Mouse (Mus musculus): Measurements from ENCODE around the gene Grxcr1. TPM values are rescaled to one million over a fixed set of nuclear protein-coding genes. Genes with fewer than 3 reads are reported as not detected.

The Grxcr1 gene
- polyA plus RNA-seq, 1 experiment from 2014 or later = not detected

DNA sequence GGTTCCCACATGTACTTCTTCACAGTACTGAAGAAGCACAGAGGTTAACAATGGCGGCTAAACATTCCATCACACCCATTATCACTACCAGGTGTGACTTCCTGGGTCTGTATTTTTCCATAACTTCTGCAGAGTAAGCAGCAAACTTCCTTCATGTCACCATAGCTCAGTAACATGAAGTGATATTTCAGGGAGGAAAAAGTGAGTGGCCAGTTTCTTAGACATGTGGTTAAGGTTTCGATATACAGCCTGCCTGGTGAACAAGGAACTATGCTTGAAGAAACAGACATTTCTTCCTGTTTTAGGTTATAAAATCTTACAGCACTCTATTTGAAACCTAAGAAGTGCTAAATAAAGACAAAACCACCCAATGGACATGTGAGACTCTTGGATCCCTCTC is 1.7 kb downstream of the Grxcr1 start:
- Histone ChIP-seq H3K9me3 (no peaks in the 10 kb centered on the region), H3K27me3 (no peaks in the 10 kb centered on the region), H3K36me3 (no peaks in the 10 kb centered on the region), H3K9ac (no peak overlapping the region), H3K27ac (no peak overlapping the region), H3K4me3 (no peak overlapping the region), H3K4me1 (no peaks in the 10 kb centered on the region), H3K4me2 (no peak overlapping the region)
- WGBS = 79% methylated on average over 2 of the region's 2 CpGs
- ATAC-seq (ENCODE audit: borderline replicate concordance, extremely low read depth, low FRiP score, low TSS enrichment) = no peak

DNA sequence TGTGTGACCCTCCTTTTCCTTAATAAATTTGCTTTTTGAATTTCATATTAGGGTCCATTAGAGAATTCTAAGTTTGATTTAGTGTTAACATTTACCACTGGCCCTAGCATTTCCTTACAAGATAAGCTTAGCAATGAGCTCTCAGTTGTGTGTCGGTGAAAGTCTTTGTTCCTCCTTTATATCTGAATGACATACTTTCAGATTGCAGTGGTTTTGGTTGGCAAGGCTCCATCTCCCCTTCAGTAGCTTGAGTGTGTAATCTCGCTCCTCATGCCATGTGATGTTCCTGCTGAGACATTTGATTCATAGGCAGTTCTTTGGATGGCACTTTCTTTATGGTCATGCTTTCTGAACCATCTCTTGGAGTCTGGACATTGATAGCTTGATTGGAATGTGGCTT is 7.4 kb downstream of the Grxcr1 start:
- Histone ChIP-seq H3K27me3 (no peaks in the 10 kb centered on the region), H3K36me3 (no peaks in the 10 kb centered on the region), H3K9me3 (no peaks in the 10 kb centered on the region), H3K9ac (no peak overlapping the region), H3K4me1 (no peaks in the 10 kb centered on the region), H3K4me2 (no peak overlapping the region), H3K4me3 (no peak overlapping the region), H3K27ac (no peak overlapping the region)
- 51% methylated on average over 2 of the region's 2 CpGs for WGBS
- ATAC-seq (ENCODE audit: borderline replicate concordance, extremely low read depth, low FRiP score, low TSS enrichment) = no peak

DNA sequence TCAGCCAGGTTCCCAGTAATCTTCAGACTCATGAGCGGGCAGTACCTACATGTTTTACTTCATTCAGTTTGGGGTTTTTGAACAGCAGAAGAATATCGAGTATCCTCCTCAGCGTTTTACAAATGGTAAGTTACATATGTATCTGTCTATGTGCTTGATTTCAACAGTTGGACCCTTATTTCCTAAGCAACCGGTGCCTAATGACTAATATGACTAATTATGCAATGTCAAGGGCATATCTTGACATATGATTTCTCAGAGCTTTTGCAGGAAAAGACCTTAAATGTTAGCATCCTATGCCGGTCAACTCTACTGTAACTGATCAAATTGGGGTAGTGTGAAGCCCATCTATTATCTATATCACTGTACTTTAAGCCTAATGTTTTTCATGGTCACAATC is 11.7 kb downstream of the Grxcr1 start:
- Histone ChIP-seq H3K27ac (no peak overlapping the region), H3K4me1 (no peaks in the 10 kb centered on the region), H3K27me3 (no peaks in the 10 kb centered on the region), H3K36me3 (no peaks in the 10 kb centered on the region), H3K9ac (no peak overlapping the region), H3K4me2 (no peak overlapping the region), H3K9me3 (no peaks in the 10 kb centered on the region), H3K4me3 (no peak overlapping the region)
- ATAC-seq (ENCODE audit: borderline replicate concordance, extremely low read depth, low FRiP score, low TSS enrichment) = no peak
- 89% methylated on average over 5 of the region's 5 CpGs for WGBS

DNA sequence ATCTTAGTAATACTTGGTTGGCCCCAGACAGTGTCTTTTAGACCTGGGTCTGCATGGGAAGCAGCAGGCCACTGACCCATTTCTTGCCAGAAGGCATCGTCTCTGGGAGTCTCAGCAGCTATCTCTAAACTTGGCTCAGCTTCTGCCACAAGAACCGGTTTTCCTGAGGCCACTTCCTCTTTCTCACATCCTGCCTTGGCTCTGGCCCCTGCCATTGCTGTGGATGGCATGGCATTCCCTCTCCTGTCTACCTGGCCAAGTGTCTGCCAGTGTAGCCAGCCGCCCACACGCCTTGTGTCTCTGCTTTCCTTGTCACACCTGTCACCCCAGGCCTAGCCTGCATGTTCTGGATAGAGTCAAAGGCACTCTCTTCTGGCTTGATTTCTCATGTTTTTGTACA is 17.1 kb downstream of the Grxcr1 start:
- no peaks in the 10 kb centered on the region for H3K9me3 ChIP-seq
- H3K27ac ChIP-seq = no peak overlapping the region
- 41% methylated on average over 4 of the region's 4 CpGs for WGBS
- no peaks in the 10 kb centered on the region for H3K27me3 ChIP-seq
- H3K36me3 ChIP-seq = no peaks in the 10 kb centered on the region
- ATAC-seq (ENCODE audit: borderline replicate concordance, extremely low read depth, low FRiP score, low TSS enrichment) = no peak
- H3K4me2 ChIP-seq = no peak overlapping the region
- no peaks in the 10 kb centered on the region for H3K4me1 ChIP-seq
- H3K9ac ChIP-seq = no peak overlapping the region
- no peak overlapping the region for H3K4me3 ChIP-seq

DNA sequence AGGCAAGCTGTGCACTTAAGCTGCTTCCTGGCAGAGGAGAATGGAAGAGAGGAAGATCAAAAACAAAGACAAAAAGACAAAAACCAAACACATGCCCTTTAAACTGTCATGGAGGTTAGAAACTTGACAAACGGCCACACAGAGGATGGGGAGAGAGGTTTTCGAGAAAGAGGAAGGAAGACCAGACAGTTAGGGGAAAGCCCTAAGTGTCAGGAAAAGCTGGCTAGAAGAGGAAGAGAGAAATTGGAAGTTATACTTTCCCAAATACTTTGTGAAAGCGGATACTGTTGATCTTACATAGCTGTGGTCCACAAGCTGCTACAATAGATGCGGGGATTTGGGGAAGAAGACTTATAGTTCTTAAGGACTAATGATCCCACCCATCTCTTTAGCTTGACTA is 17.9 kb downstream of the Grxcr1 start:
- 39% methylated on average over 4 of the region's 4 CpGs for WGBS
- no peaks in the 10 kb centered on the region for H3K36me3 ChIP-seq
- H3K9me3 ChIP-seq = no peaks in the 10 kb centered on the region
- no peak overlapping the region for H3K9ac ChIP-seq
- H3K27ac ChIP-seq = no peak overlapping the region
- no peaks in the 10 kb centered on the region for H3K27me3 ChIP-seq
- H3K4me3 ChIP-seq = no peak overlapping the region
- no peaks in the 10 kb centered on the region for H3K4me1 ChIP-seq
- ATAC-seq (ENCODE audit: borderline replicate concordance, extremely low read depth, low FRiP score, low TSS enrichment) = no peak
- no peak overlapping the region for H3K4me2 ChIP-seq

DNA sequence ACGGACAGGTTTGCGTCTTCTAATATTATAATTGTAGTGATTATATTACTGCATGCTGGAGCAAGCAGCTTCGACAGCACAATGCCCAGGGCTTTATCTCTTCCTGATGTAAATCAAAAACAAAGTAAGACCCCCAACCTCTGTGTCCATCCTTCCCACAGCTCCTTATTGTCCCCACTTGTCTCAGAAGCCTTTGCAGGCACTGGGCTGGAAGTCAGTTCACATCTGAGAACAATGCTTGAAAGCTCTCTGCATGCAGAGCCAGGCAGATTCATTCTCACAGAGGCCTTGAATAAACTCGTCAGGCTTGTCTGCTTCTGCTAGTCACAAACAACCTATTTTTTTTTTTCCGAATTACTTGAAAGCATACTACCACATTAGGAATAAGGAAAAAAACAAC is 19.5 kb downstream of the Grxcr1 start:
- Histone ChIP-seq H3K4me1 (no peaks in the 10 kb centered on the region), H3K4me2 (no peak overlapping the region), H3K4me3 (no peak overlapping the region), H3K27ac (no peak overlapping the region), H3K9ac (no peak overlapping the region), H3K27me3 (no peaks in the 10 kb centered on the region), H3K9me3 (no peaks in the 10 kb centered on the region), H3K36me3 (no peaks in the 10 kb centered on the region)
- 58% methylated on average over 5 of the region's 5 CpGs for WGBS
- ATAC-seq (ENCODE audit: borderline replicate concordance, extremely low read depth, low FRiP score, low TSS enrichment) = no peak

DNA sequence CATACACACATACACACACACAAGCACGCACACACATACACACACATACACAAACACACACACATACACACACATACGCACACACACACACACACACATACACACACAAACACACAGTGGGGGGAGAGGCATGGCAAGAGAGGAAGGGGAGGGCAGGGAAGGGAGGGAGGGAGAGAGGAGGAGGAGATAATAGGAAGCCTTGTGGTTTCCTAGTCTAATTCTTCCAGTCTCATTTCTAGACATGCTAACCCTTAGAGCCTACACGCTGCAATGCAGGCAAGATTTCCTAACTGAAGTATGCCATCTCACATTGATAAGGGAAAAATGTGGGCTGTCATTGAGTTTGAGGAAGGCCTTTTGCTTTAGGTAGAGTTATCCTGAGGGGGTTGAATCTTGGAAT is 25.9 kb downstream of the Grxcr1 start:
- H3K9me3 ChIP-seq = no peaks in the 10 kb centered on the region

DNA sequence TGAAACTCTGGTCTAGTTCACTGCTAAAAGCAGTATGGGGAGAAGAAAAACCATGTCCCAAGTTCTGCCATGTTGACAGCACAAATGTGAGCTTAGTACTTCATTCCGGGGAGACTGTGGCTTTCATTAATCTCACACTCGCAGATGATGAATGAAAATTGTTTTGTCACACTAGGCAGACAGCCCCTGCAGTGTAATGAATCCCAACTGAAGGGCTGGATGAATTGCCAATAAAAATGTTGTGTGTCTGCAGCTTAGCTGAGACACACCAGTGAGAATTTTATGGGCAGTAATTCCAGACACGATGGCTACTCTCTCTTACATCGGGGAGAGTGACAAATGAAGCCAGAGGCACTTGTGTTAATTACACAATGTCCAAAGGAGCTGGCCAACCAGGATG is 37.1 kb downstream of the Grxcr1 start:
- H3K36me3 ChIP-seq = no peaks in the 10 kb centered on the region
- no peaks in the 10 kb centered on the region for H3K27me3 ChIP-seq
- H3K9ac ChIP-seq = no peak overlapping the region
- no peak overlapping the region for H3K27ac ChIP-seq
- no peak overlapping the region for H3K4me3 ChIP-seq
- H3K4me2 ChIP-seq = no peak overlapping the region
- H3K9me3 ChIP-seq = no peaks in the 10 kb centered on the region
- no peak for ATAC-seq (ENCODE audit: borderline replicate concordance, extremely low read depth, low FRiP score, low TSS enrichment)
- H3K4me1 ChIP-seq = no peaks in the 10 kb centered on the region
- WGBS = 60% methylated on average over 4 of the region's 4 CpGs

More for the DNA sequence above, 25.9 kb downstream of the Grxcr1 start:
- Histone ChIP-seq H3K27ac (no peak overlapping the region), H3K36me3 (no peaks in the 10 kb centered on the region), H3K4me1 (no peaks in the 10 kb centered on the region), H3K4me3 (no peak overlapping the region), H3K4me2 (no peak overlapping the region), H3K9ac (no peak overlapping the region), H3K27me3 (no peaks in the 10 kb centered on the region)
- 85% methylated on average over 3 of the region's 3 CpGs for WGBS
- no peak for ATAC-seq (ENCODE audit: borderline replicate concordance, extremely low read depth, low FRiP score, low TSS enrichment)

DNA sequence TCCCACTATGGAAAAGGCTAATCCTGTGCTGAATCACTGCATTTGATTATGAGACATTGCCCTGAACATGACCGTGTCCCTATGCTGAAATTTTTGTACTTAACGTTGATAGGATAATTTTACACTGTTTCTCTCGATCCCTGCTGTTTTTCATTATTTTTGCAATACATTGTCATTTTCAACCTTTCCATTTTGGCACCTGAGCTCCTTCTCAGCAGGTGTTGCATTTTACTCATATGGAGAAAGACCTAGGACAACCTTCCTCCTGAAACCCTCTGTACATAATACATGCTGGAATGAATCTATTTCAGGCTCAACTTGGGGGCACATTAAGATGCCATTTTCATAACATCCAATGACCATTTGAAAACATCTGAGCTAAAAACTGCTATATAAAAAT is 38.7 kb downstream of the Grxcr1 start:
- Histone ChIP-seq H3K9me3 (no peaks in the 10 kb centered on the region), H3K4me2 (no peak overlapping the region), H3K27ac (no peak overlapping the region), H3K36me3 (no peaks in the 10 kb centered on the region), H3K4me3 (no peak overlapping the region), H3K4me1 (no peaks in the 10 kb centered on the region), H3K9ac (no peak overlapping the region), H3K27me3 (no peaks in the 10 kb centered on the region)
- ATAC-seq (ENCODE audit: borderline replicate concordance, extremely low read depth, low FRiP score, low TSS enrichment) = no peak
- WGBS = 85% methylated on average over 3 of the region's 3 CpGs

DNA sequence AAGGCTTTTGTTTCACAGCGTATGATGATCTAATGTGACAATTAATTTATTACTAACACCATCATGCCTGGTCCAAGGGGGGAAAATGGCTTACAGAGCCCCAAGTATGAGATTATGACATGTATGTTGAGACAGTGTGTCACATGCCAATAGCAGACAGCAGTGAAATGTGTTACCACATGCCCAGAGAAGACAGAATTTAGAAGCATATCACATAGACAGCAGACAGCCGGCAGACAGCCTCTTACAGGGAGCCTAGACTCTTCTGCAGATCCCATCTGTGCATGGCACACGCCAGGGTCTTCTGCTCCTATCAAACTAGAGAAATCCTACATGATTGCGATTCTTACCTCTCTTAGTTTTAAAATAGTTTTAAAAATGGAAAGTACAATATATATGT is 40.2 kb downstream of the Grxcr1 start:
- no peaks in the 10 kb centered on the region for H3K4me1 ChIP-seq
- no peak overlapping the region for H3K4me2 ChIP-seq
- no peak overlapping the region for H3K9ac ChIP-seq
- no peak overlapping the region for H3K27ac ChIP-seq
- no peaks in the 10 kb centered on the region for H3K9me3 ChIP-seq
- 83% methylated on average over 4 of the region's 4 CpGs for WGBS
- H3K4me3 ChIP-seq = no peak overlapping the region
- no peak for ATAC-seq (ENCODE audit: borderline replicate concordance, extremely low read depth, low FRiP score, low TSS enrichment)
- H3K27me3 ChIP-seq = no peaks in the 10 kb centered on the region
- no peaks in the 10 kb centered on the region for H3K36me3 ChIP-seq

DNA sequence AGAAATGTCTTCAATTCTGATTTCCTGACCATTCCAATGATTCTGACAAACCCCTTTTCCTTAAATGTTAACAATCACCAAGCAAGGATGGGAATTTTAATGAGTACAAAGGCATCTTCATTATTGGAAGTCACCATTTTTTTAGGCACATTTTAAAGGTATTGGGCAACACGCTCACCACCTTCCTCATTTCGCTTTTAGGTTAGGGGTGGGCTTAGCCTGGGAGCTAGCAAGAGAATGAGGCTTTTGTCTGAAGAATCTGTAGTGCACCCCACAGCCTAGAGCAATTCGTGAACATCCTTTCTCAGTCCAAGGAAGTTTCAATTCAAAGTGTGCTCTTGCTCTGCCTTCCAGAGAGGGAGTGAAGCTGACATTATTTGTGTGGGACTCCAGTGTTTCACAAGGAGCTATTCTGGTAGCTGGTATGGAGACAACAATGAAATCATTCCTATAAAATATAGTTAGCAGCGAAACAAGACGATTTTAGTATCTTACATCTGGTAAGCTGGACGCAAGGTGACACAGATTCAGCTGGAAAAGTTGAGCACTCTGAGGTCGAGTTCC is 55.0 kb downstream of the Grxcr1 start:
- WGBS = 76% methylated on average over 7 of the region's 7 CpGs
- H3K27ac ChIP-seq = no peak overlapping the region

DNA sequence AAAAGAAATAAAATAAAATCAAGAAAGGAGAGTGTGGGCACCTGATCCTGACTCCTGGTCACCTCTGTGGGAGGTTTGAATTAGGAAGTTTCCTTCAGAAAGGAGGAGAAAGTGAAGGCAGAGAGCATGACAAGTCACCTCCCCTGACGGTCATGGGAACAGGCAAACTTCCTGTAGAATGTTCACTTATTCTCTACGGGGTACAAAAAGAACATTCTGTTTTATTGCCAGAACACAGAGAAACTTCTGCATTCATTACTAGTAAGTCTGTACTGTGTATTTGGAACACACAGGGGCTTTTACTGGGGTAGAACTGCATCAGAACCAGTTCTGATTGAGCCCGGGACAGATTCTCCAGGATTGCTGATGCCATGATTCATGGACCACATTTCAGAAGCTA is 55.5 kb downstream of the Grxcr1 start:
- no peak for ATAC-seq (ENCODE audit: borderline replicate concordance, extremely low read depth, low FRiP score, low TSS enrichment)
- WGBS = 74% methylated on average over 3 of the region's 3 CpGs
- Histone ChIP-seq H3K36me3 (no peaks in the 10 kb centered on the region), H3K27me3 (no peaks in the 10 kb centered on the region), H3K9me3 (no peaks in the 10 kb centered on the region), H3K4me2 (no peak overlapping the region), H3K27ac (no peak overlapping the region), H3K4me1 (no peaks in the 10 kb centered on the region), H3K9ac (no peak overlapping the region), H3K4me3 (no peak overlapping the region)

More for the DNA sequence above, 55.0 kb downstream of the Grxcr1 start:
- Histone ChIP-seq H3K4me1 (no peaks in the 10 kb centered on the region), H3K9me3 (no peaks in the 10 kb centered on the region), H3K27me3 (no peaks in the 10 kb centered on the region), H3K9ac (no peak overlapping the region), H3K4me3 (no peak overlapping the region), H3K4me2 (no peak overlapping the region), H3K36me3 (no peaks in the 10 kb centered on the region)
- no peak for ATAC-seq (ENCODE audit: borderline replicate concordance, extremely low read depth, low FRiP score, low TSS enrichment)

DNA sequence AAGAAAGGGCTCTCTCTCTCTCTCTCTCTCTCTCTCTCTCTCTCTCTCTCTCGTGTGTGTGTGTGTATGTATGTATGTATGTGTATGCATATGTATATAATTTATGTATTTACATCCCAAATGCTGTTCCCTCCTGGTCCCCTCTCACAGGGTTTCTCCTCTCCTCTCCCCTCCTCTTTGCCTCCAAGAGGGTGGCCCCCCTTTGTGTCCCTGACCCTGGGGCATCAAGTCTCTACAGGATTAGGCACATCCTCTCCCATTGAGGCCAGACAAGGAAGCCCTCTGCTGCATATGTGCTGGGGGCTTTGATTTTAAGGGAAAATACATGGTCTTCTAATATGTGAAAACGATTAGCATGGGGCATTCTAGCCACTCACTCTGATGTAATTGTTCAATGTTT is 61.5 kb downstream of the Grxcr1 start:
- no peaks in the 10 kb centered on the region for H3K9me3 ChIP-seq
- no peaks in the 10 kb centered on the region for H3K4me1 ChIP-seq
- ATAC-seq (ENCODE audit: borderline replicate concordance, extremely low read depth, low FRiP score, low TSS enrichment) = no peak
- H3K27me3 ChIP-seq = no peaks in the 10 kb centered on the region
- no peak overlapping the region for H3K9ac ChIP-seq
- H3K27ac ChIP-seq = no peak overlapping the region
- no peak overlapping the region for H3K4me3 ChIP-seq
- H3K4me2 ChIP-seq = no peak overlapping the region
- WGBS = 59% methylated on average over 2 of the region's 2 CpGs
- H3K36me3 ChIP-seq = no peaks in the 10 kb centered on the region
